Mouse (Mus musculus) neural tube, embryonic 12.5 days (tissue): ENCODE results near the gene Klk1b4. TPM values are rescaled to one million over a fixed set of nuclear protein-coding genes. Genes with fewer than 3 reads are reported as not detected.
"Not testable (repeated sequence)": the region's sequence is repeated elsewhere in the genome, so short reads cannot be mapped to it uniquely, and the experiment has no call there.

Experiments used
- ATAC-seq: fragments of 200-750 bp; cut with Nextera tagmentation; 2 replicates; pipeline ENCODE4 v1.8.0; 2017; ENCODE audit warnings: low read depth, mild to moderate bottlenecking, moderate TSS enrichment, moderate library complexity; ENCODE audit not compliant: low FRiP score
- H3K27ac ChIP-seq: fragments of 300-500 bp; sonication (generic); 2 replicates; pipeline ENCODE4 v1.5.1; 2016
- H3K27me3 ChIP-seq: fragments of 300-500 bp; sonication (generic); replicated peaks from 2 replicates; pipeline ENCODE4 v1.6.1; 2016; ENCODE audit warnings: mild to moderate bottlenecking
- H3K36me3 ChIP-seq: fragments of 300-500 bp; sonication (generic); 2 replicates; pipeline ENCODE4 v1.6.1; 2016; ENCODE audit warnings: mild to moderate bottlenecking
- H3K4me1 ChIP-seq: fragments of 300-500 bp; sonication (generic); 2 replicates; pipeline ENCODE4 v1.6.1; 2016
- H3K4me2 ChIP-seq: fragments of 300-500 bp; sonication (generic); replicated peaks from 2 replicates; pipeline ENCODE4 v1.6.1; 2016; ENCODE audit warnings: mild to moderate bottlenecking
- H3K4me3 ChIP-seq: fragments of 300-500 bp; sonication (generic); 2 replicates; pipeline ENCODE4 v1.5.1; 2016
- H3K9ac ChIP-seq: fragments of 300-500 bp; sonication (generic); 2 replicates; pipeline ENCODE4 v1.6.1; 2016; ENCODE audit warnings: mild to moderate bottlenecking
- H3K9me3 ChIP-seq: fragments of 300-500 bp; sonication (generic); 2 replicates; pipeline ENCODE4 v1.6.1; 2016; ENCODE audit warnings: mild to moderate bottlenecking
- WGBS: fragments of 180-500 bp; shearing (Covaris S2); methylation state at CpG from one replicate; pipeline ENCODE4 v1.1.7; 2016; 5-methylcytosine and 5-hydroxymethylcytosine counted together
- polyA plus RNA-seq: library from polyadenylated mRNA; unstranded; fragments of >200 nt; fragmentation: Nextera tagmentation; extraction: Ambion mirVana; gene quantifications from 2 replicates; pipeline ENCODE4 v1.2.1, GENCODE M21; 2016

Klk1b4 gene
- polyA plus RNA-seq: not detected in 2 replicates

GRCm38 (mm10) chr7:44207135-44207534 is at the start of gene Klk1b4:
Gene Klk1b4, plus strand, starts transcription at chr7:44207435.
- ATAC-seq, H3K36me3 ChIP-seq, H3K4me3 ChIP-seq, H3K27ac ChIP-seq, H3K4me2 ChIP-seq, H3K4me1 ChIP-seq, H3K9me3 ChIP-seq, H3K9ac ChIP-seq, H3K27me3 ChIP-seq: not testable (repeated sequence)
- 68% methylated on average over 3 of the region's 3 CpGs for WGBS

- Histone ChIP-seq H3K9me3 (no peaks in the 10 kb centered on the region), H3K4me2 (no peak overlapping the region), H3K4me1 (no peaks in the 10 kb centered on the region), H3K27ac (no peak overlapping the region), H3K36me3 (no peaks in the 10 kb centered on the region), H3K4me3 (no peak overlapping the region), H3K9ac (no peak overlapping the region), H3K27me3 (no peaks in the 10 kb centered on the region)
- no peak for ATAC-seq
- 58% methylated on average over 9 of the region's 9 CpGs for WGBS
Measured at GRCm38 (mm10) chr7:44179299-44180045, 27.8 kb upstream of the Klk1b4 start.

- WGBS: 61% methylated on average over 8 of the region's 8 CpGs
- not testable (repeated sequence) for H3K9me3 ChIP-seq, H3K4me1 ChIP-seq, H3K4me2 ChIP-seq, H3K4me3 ChIP-seq, H3K27ac ChIP-seq, H3K27me3 ChIP-seq, ATAC-seq, H3K36me3 ChIP-seq, H3K9ac ChIP-seq
Measured at GRCm38 (mm10) chr7:44186516-44186915, 20.7 kb upstream of the Klk1b4 start.

GRCm38 (mm10) chr7:44187936-44188335 is 19.3 kb upstream of the Klk1b4 start, which contains the start of gene Klk1b24:
Gene Klk1b24, plus strand, starts transcription at chr7:44188236.
- H3K27me3 ChIP-seq, H3K27ac ChIP-seq, ATAC-seq, H3K4me2 ChIP-seq, H3K4me1 ChIP-seq, H3K9ac ChIP-seq, H3K36me3 ChIP-seq, H3K9me3 ChIP-seq, H3K4me3 ChIP-seq: not testable (repeated sequence)

- ATAC-seq, H3K4me2 ChIP-seq, H3K4me1 ChIP-seq: not testable (repeated sequence)
Measured at GRCm38 (mm10) chr7:44193466-44193865, 13.8 kb upstream of the Klk1b4 start.

GRCm38 (mm10) chr7:44197891-44198290 is 9.3 kb upstream of the Klk1b4 start, which contains the start of gene Klk1b3:
Gene Klk1b3, plus strand, starts transcription at chr7:44198191.
- Histone ChIP-seq H3K36me3 (no peaks in the 10 kb centered on the region), H3K4me2 (no peak within 1 kb of the TSS)
- 67% methylated on average over 3 of the region's 3 CpGs for WGBS

More at GRCm38 (mm10) chr7:44193466-44193865, 13.8 kb upstream of the Klk1b4 start:
- H3K36me3 ChIP-seq, H3K27ac ChIP-seq, H3K9ac ChIP-seq, H3K9me3 ChIP-seq, H3K4me3 ChIP-seq, H3K27me3 ChIP-seq: not testable (repeated sequence)
- WGBS: 86% methylated on average over 1 of the region's 1 CpGs

GRCm38 (mm10) chr7:44208307-44208706 is 1.1 kb downstream of the Klk1b4 start:
- Histone ChIP-seq H3K4me1 (no peaks in the 10 kb centered on the region), H3K36me3 (no peaks in the 10 kb centered on the region), H3K9ac (no peak overlapping the region), H3K9me3 (no peaks in the 10 kb centered on the region), H3K4me2 (no peak overlapping the region), H3K4me3 (no peak overlapping the region), H3K27ac (no peak overlapping the region), H3K27me3 (no peaks in the 10 kb centered on the region)
- no peak for ATAC-seq
- 85% methylated on average over 3 of the region's 3 CpGs for WGBS

More at GRCm38 (mm10) chr7:44197891-44198290, 9.3 kb upstream of the Klk1b4 start, which contains the start of gene Klk1b3:
- no peaks in the 10 kb centered on the region for H3K4me1 ChIP-seq
- H3K27ac ChIP-seq: no peak within 1 kb of the TSS
- H3K27me3 ChIP-seq: no peaks in the 10 kb centered on the region
- no peak within 1 kb of the TSS for H3K4me3 ChIP-seq
- H3K9me3 ChIP-seq: no peaks in the 10 kb centered on the region
- no peak within 1 kb of the TSS for H3K9ac ChIP-seq
- no peak for ATAC-seq

- H3K4me3 ChIP-seq: no peak within 1 kb of the TSS
- 85% methylated on average over 1 of the region's 1 CpGs for WGBS
- H3K36me3 ChIP-seq: no peaks in the 10 kb centered on the region
- no peaks in the 10 kb centered on the region for H3K9me3 ChIP-seq
- no peak within 1 kb of the TSS for H3K27ac ChIP-seq
- no peak within 1 kb of the TSS for H3K9ac ChIP-seq
- no peak for ATAC-seq
- no peaks in the 10 kb centered on the region for H3K4me1 ChIP-seq
- H3K27me3 ChIP-seq: no peaks in the 10 kb centered on the region; the same call in 1 of the 2 replicates
- H3K4me2 ChIP-seq: no peak within 1 kb of the TSS
Measured at GRCm38 (mm10) chr7:44215645-44216044, 8.4 kb downstream of the Klk1b4 start, which contains the start of gene Klk1b5. Gene Klk1b5, plus strand, starts transcription at chr7:44215945.

- not testable (repeated sequence) for ATAC-seq, H3K4me3 ChIP-seq, H3K36me3 ChIP-seq, H3K27ac ChIP-seq, H3K9ac ChIP-seq, H3K4me1 ChIP-seq, H3K4me2 ChIP-seq, H3K27me3 ChIP-seq, H3K9me3 ChIP-seq
- WGBS: 73% methylated on average over 10 of the region's 10 CpGs
Measured at GRCm38 (mm10) chr7:44221601-44222000, 14.4 kb downstream of the Klk1b4 start.

GRCm38 (mm10) chr7:44222335-44222734 is 15.1 kb downstream of the Klk1b4 start:
- not testable (repeated sequence) for H3K4me3 ChIP-seq, ATAC-seq, H3K9me3 ChIP-seq, H3K9ac ChIP-seq, H3K4me1 ChIP-seq, H3K27ac ChIP-seq, H3K27me3 ChIP-seq, H3K36me3 ChIP-seq, H3K4me2 ChIP-seq
- 85% methylated on average over 6 of the region's 6 CpGs for WGBS

- no peaks in the 10 kb centered on the region for H3K27me3 ChIP-seq
- no peaks in the 10 kb centered on the region for H3K36me3 ChIP-seq
- ATAC-seq: no peak
- no peak within 1 kb of the TSS for H3K4me2 ChIP-seq
- no peak within 1 kb of the TSS for H3K4me3 ChIP-seq
- no peaks in the 10 kb centered on the region for H3K9me3 ChIP-seq
- WGBS: 50% methylated on average over 1 of the region's 1 CpGs
- H3K27ac ChIP-seq: no peak within 1 kb of the TSS
- H3K4me1 ChIP-seq: no peaks in the 10 kb centered on the region
- H3K9ac ChIP-seq: no peak within 1 kb of the TSS
Measured at GRCm38 (mm10) chr7:44225076-44225475, 17.8 kb downstream of the Klk1b4 start, which contains the start of gene Klk1. Gene Klk1, plus strand, starts transcription at chr7:44225360.

- H3K4me1 ChIP-seq: no peaks in the 10 kb centered on the region
- no peaks in the 10 kb centered on the region for H3K9me3 ChIP-seq
- H3K9ac ChIP-seq: no peak within 1 kb of the TSS
- no peaks in the 10 kb centered on the region for H3K36me3 ChIP-seq
- WGBS: 80% methylated on average over 3 of the region's 3 CpGs
- ATAC-seq: no peak
- no peak within 1 kb of the TSS for H3K4me3 ChIP-seq
- H3K4me2 ChIP-seq: no peak within 1 kb of the TSS
- H3K27ac ChIP-seq: no peak within 1 kb of the TSS
- no peaks in the 10 kb centered on the region for H3K27me3 ChIP-seq
Measured at GRCm38 (mm10) chr7:44235909-44236308, 28.7 kb downstream of the Klk1b4 start, which contains the start of gene Gm36864. Gene Gm36864, plus strand, starts transcription at chr7:44236177.

- no peaks in the 10 kb centered on the region for H3K36me3 ChIP-seq
- no peaks in the 10 kb centered on the region for H3K4me1 ChIP-seq
- H3K9me3 ChIP-seq: no peaks in the 10 kb centered on the region
- no peak overlapping the region for H3K4me2 ChIP-seq
- no peak for ATAC-seq
- no peak overlapping the region for H3K27ac ChIP-seq
- no peak overlapping the region for H3K9ac ChIP-seq
- no peaks in the 10 kb centered on the region for H3K27me3 ChIP-seq
- WGBS: 57% methylated on average over 2 of the region's 2 CpGs
- no peak overlapping the region for H3K4me3 ChIP-seq
Measured at GRCm38 (mm10) chr7:44239913-44240312, 32.7 kb downstream of the Klk1b4 start.
